ENCODE assay signal across 8 mouse cellular contexts in genomic region chr5:115844368-115844765, GRCm38 (mm10). TPM values are rescaled to one million over a fixed set of nuclear protein-coding genes. Genes with fewer than 3 reads are reported as not detected.
DNase-seq lines count a peak whose midpoint lies in the region; ATAC-seq and TF ChIP-seq lines count a peak whose summit lies in the region.

No protein-coding gene starts in this region.

- H3K36me3 ChIP-seq in kidney, embryonic 15.5 days = peaks cover 12% of the 10 kb centered on the region
- H3K36me3 ChIP-seq in embryonic facial prominence, embryonic 14.5 days (ENCODE audit: control insufficient read depth, insufficient read depth, low read length) = 0 out of 2 replicates have a peak, but pooled peaks cover 3% of the 10 kb centered on the region
- H3K36me3 ChIP-seq in limb, embryonic 12.5 days = peaks cover 12% of the 10 kb centered on the region
- H3K36me3 ChIP-seq in midbrain, postnatal 0 days (ENCODE audit: insufficient read depth, low read length) = no peaks in the 10 kb centered on the region

- no peak for DNase-seq in kidney, adult 18-20 months
- no peak for DNase-seq in embryonic facial prominence, embryonic 14.5 days (ENCODE audit: low spot score)
- no peak for DNase-seq in midbrain, postnatal 0 days (ENCODE audit: low spot score)
- no peak for DNase-seq in spleen, postnatal 10 days (ENCODE audit: low spot score in 2 of 2)
- no peak for DNase-seq in frontal cortex, postnatal 25 days (ENCODE audit: low spot score in 2 of 2)
- no peak for DNase-seq in right cerebral cortex, postnatal 25 days

- H3K4me1 ChIP-seq in kidney, embryonic 15.5 days = peaks cover 33% of the 10 kb centered on the region
- peaks cover 13% of the 10 kb centered on the region for H3K4me1 ChIP-seq in embryonic facial prominence, embryonic 14.5 days (ENCODE audit: control insufficient read depth, insufficient read depth, low read length)
- H3K4me1 ChIP-seq in limb, embryonic 12.5 days (replicated peaks) = peaks cover 17% of the 10 kb centered on the region
- 0 out of 2 replicates have a peak, but pooled peaks cover 4% of the 10 kb centered on the region for H3K4me1 ChIP-seq in midbrain, postnatal 0 days (ENCODE audit: insufficient read depth, low read length)

- H3K27ac ChIP-seq in kidney, embryonic 15.5 days = peak overlapping the region; percentile 83
- H3K27ac ChIP-seq in embryonic facial prominence, embryonic 14.5 days (replicated peaks; ENCODE audit: low read depth, low read length) = no peak overlapping the region
- peak overlapping the region; percentile 67; the same call in 1 of the 2 replicates for H3K27ac ChIP-seq in limb, embryonic 12.5 days
- no peak overlapping the region for H3K27ac ChIP-seq in midbrain, postnatal 0 days (ENCODE audit: low read depth, low read length)

- 4% methylated on average over 12 of the region's 12 CpGs for WGBS in kidney, embryonic 15.5 days
- WGBS in embryonic facial prominence, embryonic 14.5 days = 4% methylated on average over 12 of the region's 12 CpGs
- WGBS in limb, embryonic 12.5 days = 4% methylated on average over 12 of the region's 12 CpGs
- WGBS in midbrain, postnatal 0 days = 4% methylated on average over 12 of the region's 12 CpGs

- 0 out of 2 replicates have a peak, but pooled peaks have one; percentile 4 for ATAC-seq in kidney, embryonic 15.5 days (replicated peaks; ENCODE audit: low FRiP score)
- peak; percentile 4 for ATAC-seq in embryonic facial prominence, embryonic 14.5 days (ENCODE audit: low read depth)
- 0 out of 2 replicates have a peak, but pooled peaks have one; percentile 11 for ATAC-seq in limb, embryonic 12.5 days (ENCODE audit: insufficient number of reproducible peaks, insufficient read depth, low FRiP score, low TSS enrichment, low read depth)
- ATAC-seq in midbrain, postnatal 0 days (ENCODE audit: low FRiP score) = no peak

- no peak for TF ChIP-seq CTCF in midbrain, postnatal 0 days (IDR thresholded peaks at IDR 0.05)

- peak overlapping the region; percentile 59 for H3K9ac ChIP-seq in kidney, embryonic 15.5 days
- peak overlapping the region; percentile 61 for H3K9ac ChIP-seq in embryonic facial prominence, embryonic 14.5 days (ENCODE audit: low read depth, low read length)
- peak overlapping the region; percentile 57 for H3K9ac ChIP-seq in limb, embryonic 12.5 days (replicated peaks)
- peak overlapping the region; percentile 39; the same call in 1 of the 2 replicates for H3K9ac ChIP-seq in midbrain, postnatal 0 days (replicated peaks; ENCODE audit: low read length, poor library complexity, severe bottlenecking)

- no peaks in the 10 kb centered on the region for H3K9me3 ChIP-seq in kidney, embryonic 15.5 days (replicated peaks)
- 0 out of 2 replicates have a peak, but pooled peaks cover 3% of the 10 kb centered on the region for H3K9me3 ChIP-seq in embryonic facial prominence, embryonic 14.5 days (ENCODE audit: control insufficient read depth, low read length)
- H3K9me3 ChIP-seq in limb, embryonic 12.5 days = no peaks in the 10 kb centered on the region
- H3K9me3 ChIP-seq in midbrain, postnatal 0 days (ENCODE audit: low read length) = no peaks in the 10 kb centered on the region

- H3K4me2 ChIP-seq in kidney, embryonic 15.5 days = peak overlapping the region; percentile 95
- peak overlapping the region; percentile 96 for H3K4me2 ChIP-seq in embryonic facial prominence, embryonic 14.5 days (ENCODE audit: low read depth, low read length)
- peak overlapping the region; percentile 96 for H3K4me2 ChIP-seq in limb, embryonic 12.5 days
- peak overlapping the region; percentile 100 for H3K4me2 ChIP-seq in midbrain, postnatal 0 days (ENCODE audit: low read depth, low read length, poor library complexity, severe bottlenecking)

- H3K4me3 ChIP-seq in kidney, embryonic 15.5 days (replicated peaks) = peak overlapping the region; percentile 91
- peak overlapping the region; percentile 71 for H3K4me3 ChIP-seq in embryonic facial prominence, embryonic 14.5 days (ENCODE audit: low read depth, low read length)
- H3K4me3 ChIP-seq in limb, embryonic 12.5 days (replicated peaks) = peak overlapping the region; percentile 76
- H3K4me3 ChIP-seq in midbrain, postnatal 0 days (ENCODE audit: low read depth, low read length) = peak overlapping the region; percentile 46

- H3K27me3 ChIP-seq in kidney, embryonic 15.5 days = no peaks in the 10 kb centered on the region
- H3K27me3 ChIP-seq in embryonic facial prominence, embryonic 14.5 days (replicated peaks; ENCODE audit: control insufficient read depth, insufficient read depth, low read length) = no peaks in the 10 kb centered on the region
- H3K27me3 ChIP-seq in limb, embryonic 12.5 days = no peaks in the 10 kb centered on the region
- no peaks in the 10 kb centered on the region for H3K27me3 ChIP-seq in midbrain, postnatal 0 days (ENCODE audit: insufficient read depth, low read length)

RNA-seq across cellular contexts. Expression of gene Cit, which starts 0.7 kb away (rescaled TPM):
- 35.4 and 39.2 TPM in 2 replicates for polyA plus RNA-seq in kidney, embryonic 15.5 days (2015; fragmentation: Nextera tagmentation; extraction: Ambion mirVana)
- polyA plus RNA-seq in embryonic facial prominence, embryonic 14.5 days (2014; fragmentation: Nextera tagmentation; extraction: Ambion mirVana) = 16.6 and 16.8 TPM in 2 replicates
- 38.0 and 41.5 TPM in 2 replicates for polyA plus RNA-seq in limb, embryonic 12.5 days (2016; fragmentation: Nextera tagmentation; extraction: Ambion mirVana)
- total RNA-seq in midbrain, postnatal 0 days (2014; rRNA removed) = 34.7 and 39.2 TPM in 2 replicates
- 31.6 and 35.9 TPM in 2 replicates for polyA plus RNA-seq in midbrain, postnatal 0 days (2015; fragmentation: Nextera tagmentation; extraction: Ambion mirVana)

Comparison
In these comparisons a context has a peak if more than half of its experiments do, and no peak if none do; other contexts are left out.
1. H3K27ac ChIP-seq: peak in kidney, embryonic 15.5 days (single experiment) and limb, embryonic 12.5 days (single experiment); none in embryonic facial prominence, embryonic 14.5 days (single experiment) and midbrain, postnatal 0 days (single experiment).
2. Peak in every context shown above with its lines, with median percentiles within 50 percentile points of each other: H3K4me2 ChIP-seq, H3K4me3 ChIP-seq and H3K9ac ChIP-seq.